Mouse (Mus musculus): Measurements from ENCODE around the gene Snx13. TPM values are rescaled to one million over a fixed set of nuclear protein-coding genes. Genes with fewer than 3 reads are reported as not detected.

Gene Snx13
- polyA plus RNA-seq, 1 experiment from 2014 or later, result 31.5 TPM

GRCm38 (mm10) chr12:35041964-35042363 lies 5.0 kb upstream of the Snx13 start:
- WGBS, result 78% methylated on average over 8 of the region's 8 CpGs
- no peak for ATAC-seq
- Histone ChIP-seq H3K4me1 (ENCODE audit: control insufficient read depth, insufficient read depth, low read length) (peaks cover 5% of the 10 kb centered on the region), H3K36me3 (ENCODE audit: control insufficient read depth, insufficient read depth, low read length) (no peaks in the 10 kb centered on the region), H3K27me3 (replicated peaks; ENCODE audit: control insufficient read depth, insufficient read depth, low read length) (no peaks in the 10 kb centered on the region), H3K9me3 (ENCODE audit: control insufficient read depth, low read length) (no peaks in the 10 kb centered on the region), H3K4me3 (ENCODE audit: low read length) (no peak overlapping the region), H3K27ac (ENCODE audit: low read length) (no peak overlapping the region), H3K9ac (ENCODE audit: low read depth, low read length) (no peak overlapping the region), H3K4me2 (ENCODE audit: low read depth, low read length) (no peak overlapping the region)

GRCm38 (mm10) chr12:35046310-35046998 lies 532 bp upstream of the Snx13 start:
- Histone ChIP-seq H3K9ac (ENCODE audit: low read depth, low read length) (peak overlapping the region; percentile 99), H3K4me3 (ENCODE audit: low read length) (peak overlapping the region; percentile 98), H3K36me3 (ENCODE audit: control insufficient read depth, insufficient read depth, low read length) (no peaks in the 10 kb centered on the region), H3K27ac (ENCODE audit: low read length) (peak overlapping the region; percentile 99), H3K4me1 (ENCODE audit: control insufficient read depth, insufficient read depth, low read length) (peaks cover 11% of the 10 kb centered on the region), H3K4me2 (ENCODE audit: low read depth, low read length) (peak overlapping the region; percentile 58), H3K27me3 (replicated peaks; ENCODE audit: control insufficient read depth, insufficient read depth, low read length) (no peaks in the 10 kb centered on the region), H3K9me3 (ENCODE audit: control insufficient read depth, low read length) (no peaks in the 10 kb centered on the region)
- ATAC-seq, result peak; percentile 78
- WGBS, result under 1% methylated on average over 36 of the region's 36 CpGs

GRCm38 (mm10) chr12:35047320-35048225 lies 587 bp downstream of the Snx13 start:
- peak overlapping the region; percentile 98 for H3K4me3 ChIP-seq (ENCODE audit: low read length)
- H3K4me1 ChIP-seq (ENCODE audit: control insufficient read depth, insufficient read depth, low read length), result peaks cover 14% of the 10 kb centered on the region
- no peaks in the 10 kb centered on the region for H3K9me3 ChIP-seq (ENCODE audit: control insufficient read depth, low read length)
- peak overlapping the region; percentile 99 for H3K27ac ChIP-seq (ENCODE audit: low read length)
- peak overlapping the region; percentile 99 for H3K9ac ChIP-seq (ENCODE audit: low read depth, low read length)
- no peaks in the 10 kb centered on the region for H3K27me3 ChIP-seq (replicated peaks; ENCODE audit: control insufficient read depth, insufficient read depth, low read length)
- under 1% methylated on average over 63 of the region's 65 CpGs for WGBS
- no peaks in the 10 kb centered on the region for H3K36me3 ChIP-seq (ENCODE audit: control insufficient read depth, insufficient read depth, low read length)
- ATAC-seq, result peak; percentile 79
- peak overlapping the region; percentile 72 for H3K4me2 ChIP-seq (ENCODE audit: low read depth, low read length)

GRCm38 (mm10) chr12:35048891-35049290 lies 1.9 kb downstream of the Snx13 start:
- no peaks in the 10 kb centered on the region for H3K36me3 ChIP-seq (ENCODE audit: control insufficient read depth, insufficient read depth, low read length)
- no peak overlapping the region for H3K9ac ChIP-seq (ENCODE audit: low read depth, low read length)
- H3K27ac ChIP-seq (ENCODE audit: low read length), result no peak overlapping the region; the same call in 1 of the 2 replicates
- H3K9me3 ChIP-seq (ENCODE audit: control insufficient read depth, low read length), result no peaks in the 10 kb centered on the region
- H3K27me3 ChIP-seq (replicated peaks; ENCODE audit: control insufficient read depth, insufficient read depth, low read length), result no peaks in the 10 kb centered on the region
- WGBS, result 65% methylated on average over 3 of the region's 3 CpGs
- no peak overlapping the region for H3K4me2 ChIP-seq (ENCODE audit: low read depth, low read length)
- peaks cover 14% of the 10 kb centered on the region for H3K4me1 ChIP-seq (ENCODE audit: control insufficient read depth, insufficient read depth, low read length)
- 0 out of 2 replicates have a peak overlapping the region, but pooled peaks have one; percentile 22 for H3K4me3 ChIP-seq (ENCODE audit: low read length)
- ATAC-seq, result no peak

- peaks cover 18% of the 10 kb centered on the region for H3K4me1 ChIP-seq (ENCODE audit: control insufficient read depth, insufficient read depth, low read length)
- no peaks in the 10 kb centered on the region for H3K9me3 ChIP-seq (ENCODE audit: control insufficient read depth, low read length)
- H3K4me2 ChIP-seq (ENCODE audit: low read depth, low read length), result no peak overlapping the region
- 67% methylated on average over 3 of the region's 3 CpGs for WGBS
- H3K9ac ChIP-seq (ENCODE audit: low read depth, low read length), result no peak overlapping the region
- no peaks in the 10 kb centered on the region for H3K27me3 ChIP-seq (replicated peaks; ENCODE audit: control insufficient read depth, insufficient read depth, low read length)
- no peak overlapping the region for H3K4me3 ChIP-seq (ENCODE audit: low read length)
- no peak overlapping the region for H3K27ac ChIP-seq (ENCODE audit: low read length)
- H3K36me3 ChIP-seq (ENCODE audit: control insufficient read depth, insufficient read depth, low read length), result no peaks in the 10 kb centered on the region
- no peak for ATAC-seq
Measured at GRCm38 (mm10) chr12:35050501-35050900, 3.5 kb downstream of the Snx13 start.

- 58% methylated on average over 7 of the region's 7 CpGs for WGBS
- H3K4me2 ChIP-seq (ENCODE audit: low read depth, low read length), result no peak overlapping the region
Measured at GRCm38 (mm10) chr12:35050964-35051758, 4.2 kb downstream of the Snx13 start.

GRCm38 (mm10) chr12:35054420-35054819 lies 7.4 kb downstream of the Snx13 start:
- Histone ChIP-seq H3K27me3 (replicated peaks; ENCODE audit: control insufficient read depth, insufficient read depth, low read length) (no peaks in the 10 kb centered on the region), H3K4me3 (ENCODE audit: low read length) (no peak overlapping the region), H3K4me1 (ENCODE audit: control insufficient read depth, insufficient read depth, low read length) (peaks cover 17% of the 10 kb centered on the region), H3K9ac (ENCODE audit: low read depth, low read length) (no peak overlapping the region), H3K36me3 (ENCODE audit: control insufficient read depth, insufficient read depth, low read length) (no peaks in the 10 kb centered on the region), H3K27ac (ENCODE audit: low read length) (no peak overlapping the region), H3K4me2 (ENCODE audit: low read depth, low read length) (no peak overlapping the region), H3K9me3 (ENCODE audit: control insufficient read depth, low read length) (no peaks in the 10 kb centered on the region)
- WGBS, result 89% methylated on average over 6 of the region's 6 CpGs
- no peak for ATAC-seq

More at GRCm38 (mm10) chr12:35050964-35051758, 4.2 kb downstream of the Snx13 start:
- Histone ChIP-seq H3K27ac (ENCODE audit: low read length) (no peak overlapping the region), H3K4me3 (ENCODE audit: low read length) (no peak overlapping the region), H3K4me1 (ENCODE audit: control insufficient read depth, insufficient read depth, low read length) (peaks cover 19% of the 10 kb centered on the region), H3K36me3 (ENCODE audit: control insufficient read depth, insufficient read depth, low read length) (no peaks in the 10 kb centered on the region), H3K9me3 (ENCODE audit: control insufficient read depth, low read length) (no peaks in the 10 kb centered on the region), H3K9ac (ENCODE audit: low read depth, low read length) (no peak overlapping the region), H3K27me3 (replicated peaks; ENCODE audit: control insufficient read depth, insufficient read depth, low read length) (no peaks in the 10 kb centered on the region)
- ATAC-seq, result no peak

- no peaks in the 10 kb centered on the region for H3K36me3 ChIP-seq (ENCODE audit: control insufficient read depth, insufficient read depth, low read length)
Measured at GRCm38 (mm10) chr12:35055114-35056095, 8.4 kb downstream of the Snx13 start.

More at GRCm38 (mm10) chr12:35055114-35056095, 8.4 kb downstream of the Snx13 start:
- Histone ChIP-seq H3K27ac (ENCODE audit: low read length) (no peak overlapping the region), H3K9ac (ENCODE audit: low read depth, low read length) (no peak overlapping the region), H3K4me1 (ENCODE audit: control insufficient read depth, insufficient read depth, low read length) (peaks cover 15% of the 10 kb centered on the region), H3K4me3 (ENCODE audit: low read length) (no peak overlapping the region), H3K4me2 (ENCODE audit: low read depth, low read length) (no peak overlapping the region), H3K27me3 (replicated peaks; ENCODE audit: control insufficient read depth, insufficient read depth, low read length) (no peaks in the 10 kb centered on the region), H3K9me3 (ENCODE audit: control insufficient read depth, low read length) (no peaks in the 10 kb centered on the region)
- WGBS, result 75% methylated on average over 7 of the region's 7 CpGs
- no peak for ATAC-seq

Measured in intestine, embryonic 16.5 days (tissue).